Comparison of ENCODE assay signal across 12 mouse cellular contexts in genomic region chr1:177126674-177127073, GRCm38 (mm10).
DNase-seq lines count a peak whose midpoint lies in the region; ATAC-seq and TF ChIP-seq lines count a peak whose summit lies in the region.
"Had no signal": no experiment of that assay in that cellular context is flagged by ENCODE, and none has a peak within 500 bp of the region (broad histone marks: within the 10 kb centered on the region; RNA-seq: fewer than 3 reads in every experiment).

No protein-coding gene starts in this region.

- 0 out of 2 replicates have a peak, but pooled peaks cover 3% of the 10 kb centered on the region for H3K36me3 ChIP-seq in heart, embryonic 12.5 days
- H3K36me3 ChIP-seq in midbrain, postnatal 0 days (ENCODE audit: insufficient read depth, low read length) = no peaks in the 10 kb centered on the region
- H3K36me3 ChIP-seq in midbrain, embryonic 13.5 days = 0 out of 2 replicates have a peak, but pooled peaks cover 2% of the 10 kb centered on the region
- H3K36me3 ChIP-seq: liver, embryonic 12.5 days had no signal

- 0 out of 2 replicates have a peak, but pooled peaks cover 4% of the 10 kb centered on the region for H3K4me1 ChIP-seq in heart, embryonic 12.5 days (replicated peaks)
- no peaks in the 10 kb centered on the region for H3K4me1 ChIP-seq in midbrain, postnatal 0 days (ENCODE audit: insufficient read depth, low read length)
- no peaks in the 10 kb centered on the region for H3K4me1 ChIP-seq in midbrain, embryonic 13.5 days (replicated peaks)
- H3K4me1 ChIP-seq: liver, embryonic 12.5 days had no signal

- H3K4me2 ChIP-seq in heart, embryonic 12.5 days = peak overlapping the region; percentile 7; the same call in 1 of the 2 replicates
- H3K4me2 ChIP-seq in midbrain, postnatal 0 days (ENCODE audit: low read depth, low read length, poor library complexity, severe bottlenecking) = no peak overlapping the region
- no peak overlapping the region for H3K4me2 ChIP-seq in midbrain, embryonic 13.5 days (replicated peaks)
- H3K4me2 ChIP-seq: liver, embryonic 12.5 days had no signal

- no peak overlapping the region for H3K27ac ChIP-seq in heart, embryonic 12.5 days (ENCODE audit: poor library complexity, severe bottlenecking)
- H3K27ac ChIP-seq in midbrain, postnatal 0 days (ENCODE audit: low read depth, low read length) = no peak overlapping the region
- no peak overlapping the region for H3K27ac ChIP-seq in midbrain, embryonic 13.5 days
- H3K27ac ChIP-seq: heart, adult 2 months; liver, embryonic 12.5 days had no signal

- ATAC-seq in cerebellum, adult (ENCODE audit: insufficient number of reproducible peaks, low FRiP score, low TSS enrichment) = no peak
- no peak for ATAC-seq in heart, embryonic 12.5 days (ENCODE audit: insufficient number of reproducible peaks, low FRiP score)
- ATAC-seq in midbrain, postnatal 0 days (ENCODE audit: low FRiP score) = no peak
- ATAC-seq in midbrain, embryonic 13.5 days = no peak
- ATAC-seq: inflammation-experienced regulatory T-cells, adult 6 months; liver, embryonic 12.5 days had no signal

- peaks cover 2% of the 10 kb centered on the region; the same call in 1 of the 2 replicates for H3K9me3 ChIP-seq in heart, embryonic 12.5 days (replicated peaks)
- H3K9me3 ChIP-seq in midbrain, postnatal 0 days (ENCODE audit: low read length) = no peaks in the 10 kb centered on the region
- no peaks in the 10 kb centered on the region for H3K9me3 ChIP-seq in midbrain, embryonic 13.5 days
- H3K9me3 ChIP-seq: liver, embryonic 12.5 days had no signal

- no peak overlapping the region for H3K4me3 ChIP-seq in heart, embryonic 12.5 days
- no peak overlapping the region for H3K4me3 ChIP-seq in midbrain, postnatal 0 days (ENCODE audit: low read depth, low read length)
- H3K4me3 ChIP-seq in midbrain, embryonic 13.5 days (replicated peaks) = no peak overlapping the region
- H3K4me3 ChIP-seq: erythroblast, embryonic 14.5 days; heart, adult 2 months; liver, embryonic 12.5 days had no signal

- no peaks in the 10 kb centered on the region for H3K27me3 ChIP-seq in heart, embryonic 12.5 days (replicated peaks)
- no peaks in the 10 kb centered on the region for H3K27me3 ChIP-seq in midbrain, postnatal 0 days (ENCODE audit: insufficient read depth, low read length)
- H3K27me3 ChIP-seq in midbrain, embryonic 13.5 days = no peaks in the 10 kb centered on the region
- H3K27me3 ChIP-seq: liver, embryonic 12.5 days had no signal

- intact Hi-C loops in gastrocnemius, postnatal 36 days (cut with DNase I) = no loop called here

- no peak for TF ChIP-seq CTCF in midbrain, postnatal 0 days (IDR thresholded peaks at IDR 0.05)

- H3K9ac ChIP-seq in heart, embryonic 12.5 days = no peak overlapping the region
- H3K9ac ChIP-seq in midbrain, postnatal 0 days (replicated peaks; ENCODE audit: low read length, poor library complexity, severe bottlenecking) = no peak overlapping the region
- H3K9ac ChIP-seq in midbrain, embryonic 13.5 days (replicated peaks) = no peak overlapping the region
- H3K9ac ChIP-seq: liver, embryonic 12.5 days had no signal

- peak; percentile 48 for DNase-seq in cerebellum, adult 9-10 months
- no peak for DNase-seq in heart, adult 18-20 months
- peak; percentile 8 for DNase-seq in midbrain, postnatal 0 days (ENCODE audit: low spot score)
- no peak for DNase-seq in gastrocnemius, postnatal 36 days
- no peak for DNase-seq in lung, postnatal 10 days
- DNase-seq: heart, adult 2 months had no signal

- 39% methylated on average over 8 of the region's 8 CpGs for WGBS in heart, embryonic 12.5 days
- WGBS in midbrain, postnatal 0 days = 70% methylated on average over 8 of the region's 8 CpGs
- 86% methylated on average over 8 of the region's 8 CpGs for WGBS in midbrain, embryonic 13.5 days

Comparison
In these comparisons a context has a peak if more than half of its experiments do, and no peak if none do; other contexts are left out.
1. DNase-seq: peak in cerebellum, adult 9-10 months (single experiment) and midbrain, postnatal 0 days (single experiment); none in heart, adult 18-20 months (0 of 2), gastrocnemius, postnatal 36 days (0 of 2) and lung, postnatal 10 days (single experiment).